Comparison of ENCODE assay signal across 22 mouse cellular contexts in the genomic region with DNA sequence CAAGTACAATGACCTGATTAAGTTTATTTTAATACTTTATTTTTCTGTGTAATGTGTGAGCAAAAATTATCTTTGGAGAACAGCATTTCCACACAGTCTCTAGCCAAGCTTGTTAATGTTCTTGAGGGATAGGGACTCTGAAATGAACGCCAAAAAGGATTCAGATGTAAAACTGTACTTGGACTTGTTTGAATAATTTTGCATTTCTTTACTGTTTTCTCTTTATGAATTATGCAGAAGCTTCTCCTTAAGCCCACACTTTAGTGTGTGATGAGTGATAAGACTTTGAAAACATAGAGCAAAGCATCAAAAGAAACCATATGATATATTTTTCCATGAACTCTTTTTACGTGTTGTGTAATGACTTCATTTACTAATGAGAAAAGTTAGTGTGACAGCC.
"Had no signal": no experiment of that assay in that cellular context is flagged by ENCODE, and none has a peak within 500 bp of the region (broad histone marks: within the 10 kb centered on the region; RNA-seq: fewer than 3 reads in every experiment).

No protein-coding gene starts in this region.

- H3K9me3 ChIP-seq: liver, embryonic 15.5 days; lung, embryonic 15.5 days; megakaryocyte, embryonic 14.5 days; midbrain, embryonic 13.5 days; midbrain, embryonic 15.5 days; neural tube, embryonic 12.5 days; stomach, embryonic 15.5 days had no signal

- H3K27ac ChIP-seq: liver, embryonic 15.5 days; lung, embryonic 15.5 days; macrophage; midbrain, embryonic 13.5 days; midbrain, embryonic 15.5 days; neural tube, embryonic 12.5 days; stomach, embryonic 15.5 days; stomach, postnatal 0 days had no signal

- H3K9ac ChIP-seq: liver, embryonic 15.5 days; liver, postnatal 0 days; lung, embryonic 15.5 days; midbrain, embryonic 13.5 days; midbrain, embryonic 15.5 days; neural tube, embryonic 12.5 days; stomach, embryonic 15.5 days had no signal

- DNase-seq: liver, postnatal 0 days; lung, adult 2 months; lung, postnatal 14 days; lung, postnatal 36 days; retina, postnatal 1 day; right cerebral cortex, adult 18-20 months; right cerebral cortex, postnatal 25 days; right cerebral cortex, postnatal 4 days; thymus, adult 18-20 months; thymus, postnatal 14 days; thymus, postnatal 36 days had no signal

- ATAC-seq: liver, postnatal 0 days; lung, postnatal 0 days; midbrain, embryonic 13.5 days; midbrain, embryonic 15.5 days had no signal

- H3K4me3 ChIP-seq: liver, embryonic 15.5 days; lung, embryonic 15.5 days; megakaryocyte, embryonic 14.5 days; midbrain, embryonic 13.5 days; midbrain, embryonic 15.5 days; neural tube, embryonic 12.5 days; stomach, embryonic 15.5 days had no signal

- H3K4me1 ChIP-seq: liver, embryonic 15.5 days; lung, embryonic 15.5 days; megakaryocyte, embryonic 14.5 days; midbrain, embryonic 13.5 days; midbrain, embryonic 15.5 days; neural tube, embryonic 12.5 days; stomach, embryonic 15.5 days had no signal

- H3K27me3 ChIP-seq: liver, embryonic 15.5 days; lung, embryonic 15.5 days; megakaryocyte, embryonic 14.5 days; midbrain, embryonic 13.5 days; midbrain, embryonic 15.5 days; neural tube, embryonic 12.5 days; stomach, embryonic 15.5 days had no signal

- H3K4me2 ChIP-seq: liver, embryonic 15.5 days; lung, embryonic 15.5 days; midbrain, embryonic 11.5 days; midbrain, embryonic 13.5 days; midbrain, embryonic 15.5 days; neural tube, embryonic 12.5 days; stomach, embryonic 15.5 days had no signal

- H3K36me3 ChIP-seq: liver, embryonic 15.5 days; lung, embryonic 15.5 days; midbrain, embryonic 13.5 days; midbrain, embryonic 15.5 days; neural tube, embryonic 12.5 days; stomach, embryonic 15.5 days had no signal
